Mouse (Mus musculus) midbrain, postnatal 0 days (tissue): Measurements from ENCODE around the gene Slamf6. TPM values are rescaled to one million over a fixed set of nuclear protein-coding genes. Genes with fewer than 3 reads are reported as not detected.

Source experiments
- ATAC-seq: fragments of 200-750 bp; cut with Nextera tagmentation; 2 replicates; pipeline ENCODE4 v1.8.0; 2017; ENCODE audit warnings: moderate number of reproducible peaks, mild to moderate bottlenecking, moderate TSS enrichment, moderate library complexity; ENCODE audit not compliant: low FRiP score
- DNase-seq: peaks from one replicate; pipeline ENCODE4 v3.0.0-alpha.2; 2015; ENCODE audit warnings: low spot score
- H3K27ac ChIP-seq: fragments of 300-500 bp; sonication (generic); 2 replicates; pipeline ENCODE4 v1.5.1; 2014; ENCODE audit warnings: low read depth, mild to moderate bottlenecking, low read length, mixed read lengths
- H3K27me3 ChIP-seq: fragments of 300-500 bp; sonication (generic); 2 replicates; pipeline ENCODE4 v1.6.1; 2014; ENCODE audit warnings: low read length, control low read depth, mixed read lengths; ENCODE audit not compliant: insufficient read depth
- H3K36me3 ChIP-seq: fragments of 300-500 bp; sonication (generic); 2 replicates; pipeline ENCODE4 v1.6.1; 2014; ENCODE audit warnings: low read length, control low read depth, mixed read lengths; ENCODE audit not compliant: insufficient read depth
- H3K4me1 ChIP-seq: fragments of 300-500 bp; sonication (generic); 2 replicates; pipeline ENCODE4 v1.6.1; 2014; ENCODE audit warnings: mild to moderate bottlenecking, control low read depth, antibody characterized with exemption, low read length, mixed read lengths; ENCODE audit not compliant: insufficient read depth
- H3K4me2 ChIP-seq: fragments of 300-500 bp; sonication (generic); 2 replicates; pipeline ENCODE4 v1.6.1; 2014; ENCODE audit warnings: low read depth, mild to moderate bottlenecking, low read length, mixed read lengths; ENCODE audit not compliant: poor library complexity, severe bottlenecking
- H3K4me3 ChIP-seq: fragments of 300-500 bp; sonication (generic); 2 replicates; pipeline ENCODE4 v1.5.1; 2014; ENCODE audit warnings: low read depth, mild to moderate bottlenecking, low read length, moderate library complexity
- H3K9ac ChIP-seq: fragments of 300-500 bp; sonication (generic); replicated peaks from 2 replicates; pipeline ENCODE4 v1.6.1; 2014; ENCODE audit warnings: mild to moderate bottlenecking, low read length, moderate library complexity, mixed read lengths; ENCODE audit not compliant: poor library complexity, severe bottlenecking
- H3K9me3 ChIP-seq: fragments of 300-500 bp; sonication (generic); 2 replicates; pipeline ENCODE4 v1.6.1; 2016; ENCODE audit warnings: low read length, control low read depth
- CTCF ChIP-seq: IDR thresholded peaks from 2 replicates; pipeline ENCODE4 v1.5.1; 2016; ENCODE audit warnings: antibody characterized with exemption, mild to moderate bottlenecking
- WGBS: fragments of 180-500 bp; shearing (Covaris S2); extraction: QIAGEN DNeasy Blood & Tissue Kit; methylation state at CpG from one replicate; pipeline ENCODE4 v1.1.7; 2014; 5-methylcytosine and 5-hydroxymethylcytosine counted together
- polyA plus RNA-seq: library from polyadenylated mRNA; unstranded; fragments of >200 nt; fragmentation: Nextera tagmentation; extraction: Ambion mirVana; gene quantifications from 2 replicates; pipeline ENCODE4 v1.2.1, GENCODE M21; 2015
- total RNA-seq: library from RNA; depleted of rRNA; stranded (reverse); fragments of >200 nt; gene quantifications from 2 replicates; pipeline ENCODE4 v1.2.3, GENCODE M21; 2014; rRNA removed

Gene Slamf6
- total and polyA plus RNA-seq, 2 experiments from 2014 or later: 0.10 TPM; not detected in 1

- no peak overlapping the region for H3K4me3 ChIP-seq
- H3K27ac ChIP-seq: no peak overlapping the region
- no peaks in the 10 kb centered on the region for H3K27me3 ChIP-seq
- no peak for DNase-seq
- H3K36me3 ChIP-seq: no peaks in the 10 kb centered on the region
- 90% methylated on average over 11 of the region's 11 CpGs for WGBS
- H3K4me2 ChIP-seq: no peak overlapping the region
- H3K9ac ChIP-seq: no peak overlapping the region
- H3K4me1 ChIP-seq: no peaks in the 10 kb centered on the region
- H3K9me3 ChIP-seq: no peaks in the 10 kb centered on the region
- no peak for ATAC-seq
- no peak for TF ChIP-seq CTCF
Measured at GRCm38 (mm10) chr1:171994918-171995715, 77.8 kb downstream of the Slamf6 start.

GRCm38 (mm10) chr1:171996701-171997100 lies 79.4 kb downstream of the Slamf6 start:
- Histone ChIP-seq H3K9ac (no peak overlapping the region), H3K9me3 (no peaks in the 10 kb centered on the region), H3K27me3 (no peaks in the 10 kb centered on the region), H3K4me3 (no peak overlapping the region), H3K4me1 (no peaks in the 10 kb centered on the region), H3K4me2 (no peak overlapping the region), H3K36me3 (no peaks in the 10 kb centered on the region), H3K27ac (no peak overlapping the region)
- TF ChIP-seq CTCF: no peak
- DNase-seq (no peak), ATAC-seq (no peak)
- WGBS: 76% methylated on average over 7 of the region's 7 CpGs

- Histone ChIP-seq H3K36me3 (peaks cover 5% of the 10 kb centered on the region; the same call in 1 of the 2 replicates), H3K27ac (no peak overlapping the region), H3K4me3 (no peak overlapping the region), H3K4me1 (no peaks in the 10 kb centered on the region), H3K27me3 (no peaks in the 10 kb centered on the region), H3K4me2 (no peak overlapping the region), H3K9me3 (no peaks in the 10 kb centered on the region), H3K9ac (no peak overlapping the region)
- no peak for ATAC-seq
- 89% methylated on average over 13 of the region's 13 CpGs for WGBS
- TF ChIP-seq CTCF: no peak
- DNase-seq: no peak
Measured at GRCm38 (mm10) chr1:171998820-171999597, 81.7 kb downstream of the Slamf6 start.

- ATAC-seq (peak; percentile 66), DNase-seq (peak; percentile 70)
- Histone ChIP-seq H3K9ac (no peak overlapping the region), H3K4me3 (no peak overlapping the region), H3K36me3 (peaks cover 17% of the 10 kb centered on the region), H3K4me1 (no peaks in the 10 kb centered on the region), H3K27me3 (no peaks in the 10 kb centered on the region), H3K27ac (no peak overlapping the region), H3K4me2 (no peak overlapping the region), H3K9me3 (no peaks in the 10 kb centered on the region)
- TF ChIP-seq CTCF: peak; percentile 72
- WGBS: 45% methylated on average over 3 of the region's 3 CpGs
Measured at GRCm38 (mm10) chr1:172000641-172001040, 83.3 kb downstream of the Slamf6 start.

- Histone ChIP-seq H3K4me3 (no peak overlapping the region), H3K4me1 (no peaks in the 10 kb centered on the region), H3K9ac (peak overlapping the region; percentile 46; the same call in 1 of the 2 replicates), H3K9me3 (no peaks in the 10 kb centered on the region), H3K27me3 (no peaks in the 10 kb centered on the region), H3K4me2 (no peak overlapping the region), H3K36me3 (peaks cover 25% of the 10 kb centered on the region), H3K27ac (peak overlapping the region; percentile 43; the same call in 1 of the 2 replicates)
- DNase-seq (no peak), ATAC-seq (no peak)
- 32% methylated on average over 12 of the region's 12 CpGs for WGBS
- no peak for TF ChIP-seq CTCF
Measured at GRCm38 (mm10) chr1:172001665-172002064, 84.3 kb downstream of the Slamf6 start.

Other genes starting within 250 kb of the Slamf6 start
- 0.77 and 1.1 TPM in 2 replicates for gene Cd48, start 235.5 kb upstream of the Slamf6 start, total RNA-seq
- 0.88 and 0.99 TPM in 2 replicates for gene Cd48, start 235.5 kb upstream of the Slamf6 start, polyA plus RNA-seq
- gene Slamf1, start 150.4 kb upstream of the Slamf6 start, total RNA-seq: 0.11 and 0.85 TPM in 2 replicates
- 0.19 and 0.21 TPM in 2 replicates for gene Slamf1, start 150.4 kb upstream of the Slamf6 start, polyA plus RNA-seq
- gene Cd84, start 77.8 kb upstream of the Slamf6 start, total RNA-seq: 1.6 and 2.4 TPM in 2 replicates
- 1.1 and 1.9 TPM in 2 replicates for gene Cd84, start 77.8 kb upstream of the Slamf6 start, polyA plus RNA-seq
- gene Gm10521, start 21.9 kb upstream of the Slamf6 start, total RNA-seq: 0.66 TPM in 1 of 2 replicates, not detected in the other
- gene Gm10521, start 21.9 kb upstream of the Slamf6 start, polyA plus RNA-seq: not detected in 2 replicates
- gene Vangl2, start 110.9 kb downstream of the Slamf6 start, total RNA-seq: 85.8 and 115 TPM in 2 replicates
- gene Vangl2, start 110.9 kb downstream of the Slamf6 start, polyA plus RNA-seq: 43.1 and 44.2 TPM in 2 replicates
- 0.38 and 3.6 TPM in 2 replicates for gene Nhlh1, start 140.1 kb downstream of the Slamf6 start, total RNA-seq
- gene Nhlh1, start 140.1 kb downstream of the Slamf6 start, polyA plus RNA-seq: 0.12 TPM in 1 of 2 replicates, not detected in the other
- gene Copa, start 165.0 kb downstream of the Slamf6 start, total RNA-seq: 207 and 225 TPM in 2 replicates
- 149 and 155 TPM in 2 replicates for gene Copa, start 165.0 kb downstream of the Slamf6 start, polyA plus RNA-seq
- 70.3 and 78.7 TPM in 2 replicates for gene Ncstn, start 165.3 kb downstream of the Slamf6 start, total RNA-seq
- gene Ncstn, start 165.3 kb downstream of the Slamf6 start, polyA plus RNA-seq: 93.3 and 93.7 TPM in 2 replicates
- gene Pex19, start 209.2 kb downstream of the Slamf6 start, total RNA-seq: 154 and 200 TPM in 2 replicates
- 140 and 146 TPM in 2 replicates for gene Pex19, start 209.2 kb downstream of the Slamf6 start, polyA plus RNA-seq
- gene Dcaf8, start 230.6 kb downstream of the Slamf6 start, total RNA-seq: 64.6 and 72.8 TPM in 2 replicates
- 66.8 and 67.6 TPM in 2 replicates for gene Dcaf8, start 230.6 kb downstream of the Slamf6 start, polyA plus RNA-seq